Mouse (Mus musculus): ENCODE data around the gene 9430038I01Rik. TPM values are rescaled to one million over a fixed set of nuclear protein-coding genes. Genes with fewer than 3 reads are reported as not detected.

Gene 9430038I01Rik
- total and polyA plus RNA-seq, 3 experiments, result 7.4 to 14.6 (median 11.6) TPM

DNA sequence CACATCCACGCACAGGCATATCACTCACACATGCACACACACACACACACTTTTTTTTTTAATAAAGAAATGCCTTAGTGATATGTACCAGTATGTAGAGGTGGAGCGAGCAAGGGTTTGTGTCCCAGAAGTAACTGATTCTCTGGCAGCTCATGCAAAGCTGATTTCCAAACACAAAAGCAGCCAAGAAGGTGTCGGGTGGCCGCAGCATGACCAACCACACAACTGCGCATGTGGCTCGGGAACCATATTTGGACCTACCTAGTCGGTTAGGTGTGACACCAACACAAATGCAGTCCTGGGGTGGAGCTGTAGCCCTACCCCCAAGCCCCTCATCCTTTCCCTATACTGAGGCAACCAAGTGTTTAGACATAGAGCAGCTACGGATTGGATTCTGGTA lies 45.5 kb downstream of the 9430038I01Rik start:
- Histone ChIP-seq H3K4me2 (ENCODE audit: insufficient read depth, low read depth, poor library complexity, severe bottlenecking) (no peak overlapping the region), H3K27me3 (replicated peaks) (peaks cover 36% of the 10 kb centered on the region), H3K79me2 (replicated peaks; ENCODE audit: control insufficient read depth, extremely low read depth, insufficient read depth, poor library complexity, severe bottlenecking) (no peaks in the 10 kb centered on the region), H3K27ac (ENCODE audit: insufficient read depth, low read depth) (no peak overlapping the region), H3K9me3 (replicated peaks; ENCODE audit: low read length) (peaks cover 3% of the 10 kb centered on the region), H3K9ac (ENCODE audit: insufficient read depth, low read depth) (no peak overlapping the region), H3K4me1 (ENCODE audit: control insufficient read depth in 1 of 2, insufficient read depth in 2 of 2) (no peaks in the 10 kb centered on the region), H3K36me3 (replicated peaks in 1 of 2; ENCODE audit: control insufficient read depth in 1 of 2, insufficient read depth in 1 of 2, low read length in 1 of 2) (no peaks in the 10 kb centered on the region), H3K4me3 (replicated peaks in 1 of 3; ENCODE audit: low read depth in 2 of 3, low read length in 2 of 3, poor library complexity in 1 of 3) (no peak overlapping the region)
- in situ Hi-C loops (cut with MboI; ENCODE audit: low pct_ligation_motif_present, low pct_unique_long_range_greater_than_20kb, low sequenced_read_pairs), result no loop called here
- dilution Hi-C loops (cut with MboI; ENCODE audit: extremely low pct_ligation_motif_present, extremely low pct_unique_long_range_greater_than_20kb, low sequenced_read_pairs), result no loop called here
- no peak for DNase-seq (ENCODE audit: extremely low read depth)
- no peak for TF ChIP-seq ZKSCAN1 (IDR thresholded peaks at IDR 0.05; ENCODE audit: borderline replicate concordance, low read depth, low read length)
- TF ChIP-seq HCFC1 (IDR thresholded peaks at IDR 0.05; ENCODE audit: low read depth, low read length), result no peak
- no peak for TF ChIP-seq EP300 (IDR thresholded peaks at IDR 0.05; ENCODE audit: low read length)
- no peak for TF ChIP-seq CHD1 (IDR thresholded peaks at IDR 0.05; ENCODE audit: low read depth, low read length)
- TF ChIP-seq UBTF (IDR thresholded peaks at IDR 0.05; ENCODE audit: low read depth, low read length), result no peak
- no peak for TF ChIP-seq BHLHE40 (IDR thresholded peaks at IDR 0.05; ENCODE audit: low read depth, low read length)
- no peak for TF ChIP-seq RAD21 (IDR thresholded peaks at IDR 0.05; ENCODE audit: low read depth, low read length)
- TF ChIP-seq GABPA (IDR thresholded peaks at IDR 0.05; ENCODE audit: insufficient replicate concordance, low read depth, low read length), result no peak
- no peak for TF ChIP-seq ELF1 (IDR thresholded peaks at IDR 0.05; ENCODE audit: low read depth, low read length)
- TF ChIP-seq JUND (conservative IDR thresholded peaks at IDR 0.05; ENCODE audit: low read depth, low read length), result no peak
- no peak for TF ChIP-seq ZNF384 (IDR thresholded peaks at IDR 0.05; ENCODE audit: low read depth, low read length)

DNA sequence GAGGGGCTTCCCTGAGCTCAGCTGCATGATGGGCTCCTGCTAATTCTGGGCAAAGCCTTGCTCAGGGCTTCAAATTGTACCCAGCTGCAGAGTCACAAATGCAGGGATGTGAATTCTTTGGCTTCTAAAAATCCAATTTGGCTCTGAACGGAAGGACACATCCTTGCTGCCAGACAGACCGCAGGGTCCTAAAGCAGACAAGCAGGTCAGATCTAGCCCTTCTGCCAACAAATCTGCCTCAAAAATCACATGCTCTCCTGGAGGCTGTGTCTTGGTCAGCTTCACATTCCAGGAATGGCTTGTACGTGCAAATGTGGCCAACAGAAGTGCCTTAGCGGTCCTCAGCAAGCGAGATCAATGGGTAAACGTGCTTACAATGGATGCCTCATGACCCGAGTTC lies 46.0 kb downstream of the 9430038I01Rik start:
- Histone ChIP-seq H3K9me3 (replicated peaks; ENCODE audit: low read length) (peaks cover 8% of the 10 kb centered on the region), H3K27ac (ENCODE audit: insufficient read depth, low read depth) (no peak overlapping the region), H3K9ac (ENCODE audit: insufficient read depth, low read depth) (no peak overlapping the region), H3K79me2 (replicated peaks; ENCODE audit: control insufficient read depth, extremely low read depth, insufficient read depth, poor library complexity, severe bottlenecking) (no peaks in the 10 kb centered on the region), H3K4me2 (ENCODE audit: insufficient read depth, low read depth, poor library complexity, severe bottlenecking) (no peak overlapping the region), H3K36me3 (replicated peaks in 1 of 2; ENCODE audit: control insufficient read depth in 1 of 2, insufficient read depth in 1 of 2, low read length in 1 of 2) (no peaks in the 10 kb centered on the region), H3K27me3 (replicated peaks) (peaks cover 41% of the 10 kb centered on the region), H3K4me3 (replicated peaks in 1 of 3; ENCODE audit: low read depth in 2 of 3, low read length in 2 of 3, poor library complexity in 1 of 3) (no peak overlapping the region), H3K4me1 (ENCODE audit: control insufficient read depth in 1 of 2, insufficient read depth in 2 of 2) (no peaks in the 10 kb centered on the region)
- DNase-seq (ENCODE audit: extremely low read depth), result no peak
- dilution Hi-C loops (cut with MboI; ENCODE audit: extremely low pct_ligation_motif_present, extremely low pct_unique_long_range_greater_than_20kb, low sequenced_read_pairs) (no loop called here), in situ Hi-C loops (cut with MboI; ENCODE audit: low pct_ligation_motif_present, low pct_unique_long_range_greater_than_20kb, low sequenced_read_pairs) (no loop called here)
- TF ChIP-seq CHD2 (IDR thresholded peaks at IDR 0.05; ENCODE audit: low read length) (no peak), EP300 (IDR thresholded peaks at IDR 0.05; ENCODE audit: low read length) (no peak), MAFK (IDR thresholded peaks at IDR 0.05; ENCODE audit: insufficient replicate concordance, low read length) (no peak)

GRCm38 (mm10) chr7:137346860-137347259 lies 63.7 kb downstream of the 9430038I01Rik start:
- Histone ChIP-seq H3K4me2 (ENCODE audit: insufficient read depth, low read depth, poor library complexity, severe bottlenecking) (no peak overlapping the region), H3K4me1 (ENCODE audit: control insufficient read depth in 1 of 2, insufficient read depth in 2 of 2) (no peaks in the 10 kb centered on the region), H3K9me3 (replicated peaks; ENCODE audit: low read length) (peaks cover 5% of the 10 kb centered on the region), H3K9ac (ENCODE audit: insufficient read depth, low read depth) (no peak overlapping the region), H3K4me3 (replicated peaks in 1 of 3; ENCODE audit: low read depth in 2 of 3, low read length in 2 of 3, poor library complexity in 1 of 3) (no peak overlapping the region), H3K79me2 (replicated peaks; ENCODE audit: control insufficient read depth, extremely low read depth, insufficient read depth, poor library complexity, severe bottlenecking) (no peaks in the 10 kb centered on the region), H3K27ac (ENCODE audit: insufficient read depth, low read depth) (no peak overlapping the region), H3K36me3 (replicated peaks in 1 of 2; ENCODE audit: control insufficient read depth in 1 of 2, insufficient read depth in 1 of 2, low read length in 1 of 2) (no peaks in the 10 kb centered on the region), H3K27me3 (replicated peaks) (peaks cover 14% of the 10 kb centered on the region)
- dilution Hi-C loops (cut with MboI; ENCODE audit: extremely low pct_ligation_motif_present, extremely low pct_unique_long_range_greater_than_20kb, low sequenced_read_pairs) (no loop called here), in situ Hi-C loops (cut with MboI; ENCODE audit: low pct_ligation_motif_present, low pct_unique_long_range_greater_than_20kb, low sequenced_read_pairs) (no loop called here)
- no peak for TF ChIP-seq MAX (IDR thresholded peaks at IDR 0.05; ENCODE audit: low read length)
- TF ChIP-seq TCF12 (IDR thresholded peaks at IDR 0.05; ENCODE audit: low read depth, low read length), result no peak
- no peak for TF ChIP-seq ELF1 (IDR thresholded peaks at IDR 0.05; ENCODE audit: low read depth, low read length)
- TF ChIP-seq KAT2A (IDR thresholded peaks at IDR 0.05; ENCODE audit: insufficient replicate concordance, low read length), result no peak
- no peak for DNase-seq (ENCODE audit: extremely low read depth)

All from CH12.LX (cell line).